Mouse (Mus musculus): ENCODE measurements around the gene Rilpl1.

GRCm38 (mm10) chr5:124463462-124463861 is 67.7 kb downstream of the Rilpl1 start:
- no peak for TF ChIP-seq CTCF (IDR thresholded peaks at IDR 0.05; ENCODE audit: extremely low read depth, insufficient read depth, insufficient read length, insufficient replicate concordance)
- no peak for TF ChIP-seq POLR2A (IDR thresholded peaks at IDR 0.05; ENCODE audit: low read depth, low read length)

Measured in spleen, adult 2 months (tissue).